Mouse (Mus musculus): ENCODE measurements around the gene Eif2ak4. TPM values are rescaled to one million over a fixed set of nuclear protein-coding genes. Genes with fewer than 3 reads are reported as not detected.

Gene Eif2ak4
- polyA plus RNA-seq, 1 experiment, result 4.0 TPM

GRCm38 (mm10) chr2:118371841-118372240, 16.6 kb upstream of the Eif2ak4 start:
- Histone ChIP-seq H3K4me3 (ENCODE audit: low read depth, low read length) (no peak overlapping the region), H3K4me1 (ENCODE audit: control insufficient read depth, insufficient read depth, insufficient read length, low read length) (peaks cover 15% of the 10 kb centered on the region), H3K27ac (ENCODE audit: insufficient read depth, low read depth, low read length) (no peak overlapping the region), H3K36me3 (ENCODE audit: control insufficient read depth, insufficient read depth, low read length) (no peaks in the 10 kb centered on the region), H3K27me3 (ENCODE audit: control insufficient read depth, insufficient read depth, low read length) (peaks cover 27% of the 10 kb centered on the region)
- no peak for TF ChIP-seq CTCF (IDR thresholded peaks at IDR 0.05; ENCODE audit: extremely low read depth, insufficient read length, insufficient replicate concordance, low read depth, low read length)
- no peak for TF ChIP-seq POLR2A (IDR thresholded peaks at IDR 0.05; ENCODE audit: low read depth, low read length)
- 38% methylated on average over 1 of the region's 1 CpGs for WGBS

- 7% methylated on average over 11 of the region's 11 CpGs for WGBS
- no peaks in the 10 kb centered on the region for H3K36me3 ChIP-seq (ENCODE audit: control insufficient read depth, insufficient read depth, low read length)
- TF ChIP-seq POLR2A (IDR thresholded peaks at IDR 0.05; ENCODE audit: low read depth, low read length) (no peak), CTCF (IDR thresholded peaks at IDR 0.05; ENCODE audit: extremely low read depth, insufficient read length, insufficient replicate concordance, low read depth, low read length) (no peak)
Measured at GRCm38 (mm10) chr2:118372561-118372900, 15.9 kb upstream of the Eif2ak4 start.

GRCm38 (mm10) chr2:118372901-118373571, 15.4 kb upstream of the Eif2ak4 start, which contains the start of gene Gpr176:
Gpr176 (minus strand) TSS chr2:118373419.
- Histone ChIP-seq H3K4me3 (ENCODE audit: low read depth, low read length) (peak within 1 kb of the TSS; percentile 53), H3K27ac (ENCODE audit: insufficient read depth, low read depth, low read length) (no peak within 1 kb of the TSS), H3K27me3 (ENCODE audit: control insufficient read depth, insufficient read depth, low read length) (peaks cover 27% of the 10 kb centered on the region), H3K4me1 (ENCODE audit: control insufficient read depth, insufficient read depth, insufficient read length, low read length) (peaks cover 15% of the 10 kb centered on the region), H3K36me3 (ENCODE audit: control insufficient read depth, insufficient read depth, low read length) (no peaks in the 10 kb centered on the region)
- TF ChIP-seq POLR2A (IDR thresholded peaks at IDR 0.05; ENCODE audit: low read depth, low read length) (no peak), CTCF (IDR thresholded peaks at IDR 0.05; ENCODE audit: extremely low read depth, insufficient read length, insufficient replicate concordance, low read depth, low read length) (no peak)
- WGBS, result under 1% methylated on average over 59 of the region's 59 CpGs

More at GRCm38 (mm10) chr2:118372561-118372900, 15.9 kb upstream of the Eif2ak4 start:
- peaks cover 27% of the 10 kb centered on the region for H3K27me3 ChIP-seq (ENCODE audit: control insufficient read depth, insufficient read depth, low read length)
- peaks cover 15% of the 10 kb centered on the region for H3K4me1 ChIP-seq (ENCODE audit: control insufficient read depth, insufficient read depth, insufficient read length, low read length)
- no peak overlapping the region for H3K27ac ChIP-seq (ENCODE audit: insufficient read depth, low read depth, low read length)
- peak overlapping the region; percentile 53 for H3K4me3 ChIP-seq (ENCODE audit: low read depth, low read length)

- 4% methylated on average over 43 of the region's 43 CpGs for WGBS
- no peak overlapping the region for H3K27ac ChIP-seq (ENCODE audit: insufficient read depth, low read depth, low read length)
- H3K4me1 ChIP-seq (ENCODE audit: control insufficient read depth, insufficient read depth, insufficient read length, low read length), result peaks cover 15% of the 10 kb centered on the region
- TF ChIP-seq CTCF (IDR thresholded peaks at IDR 0.05; ENCODE audit: extremely low read depth, insufficient read length, insufficient replicate concordance, low read depth, low read length) (no peak), POLR2A (IDR thresholded peaks at IDR 0.05; ENCODE audit: low read depth, low read length) (no peak)
- no peaks in the 10 kb centered on the region for H3K36me3 ChIP-seq (ENCODE audit: control insufficient read depth, insufficient read depth, low read length)
- peak overlapping the region; percentile 53 for H3K4me3 ChIP-seq (ENCODE audit: low read depth, low read length)
- H3K27me3 ChIP-seq (ENCODE audit: control insufficient read depth, insufficient read depth, low read length), result peaks cover 27% of the 10 kb centered on the region
Measured at GRCm38 (mm10) chr2:118373572-118374279, 14.7 kb upstream of the Eif2ak4 start.

GRCm38 (mm10) chr2:118375522-118375921, 12.9 kb upstream of the Eif2ak4 start:
- peaks cover 15% of the 10 kb centered on the region for H3K4me1 ChIP-seq (ENCODE audit: control insufficient read depth, insufficient read depth, insufficient read length, low read length)
- H3K27ac ChIP-seq (ENCODE audit: insufficient read depth, low read depth, low read length), result no peak overlapping the region
- TF ChIP-seq POLR2A (IDR thresholded peaks at IDR 0.05; ENCODE audit: low read depth, low read length) (no peak), CTCF (IDR thresholded peaks at IDR 0.05; ENCODE audit: extremely low read depth, insufficient read length, insufficient replicate concordance, low read depth, low read length) (no peak)
- 56% methylated on average over 1 of the region's 1 CpGs for WGBS
- H3K36me3 ChIP-seq (ENCODE audit: control insufficient read depth, insufficient read depth, low read length), result no peaks in the 10 kb centered on the region
- H3K4me3 ChIP-seq (ENCODE audit: low read depth, low read length), result no peak overlapping the region
- H3K27me3 ChIP-seq (ENCODE audit: control insufficient read depth, insufficient read depth, low read length), result peaks cover 21% of the 10 kb centered on the region

GRCm38 (mm10) chr2:118375931-118376330, 12.5 kb upstream of the Eif2ak4 start:
- TF ChIP-seq POLR2A (IDR thresholded peaks at IDR 0.05; ENCODE audit: low read depth, low read length), result no peak
- Histone ChIP-seq H3K27me3 (ENCODE audit: control insufficient read depth, insufficient read depth, low read length) (peaks cover 18% of the 10 kb centered on the region), H3K4me3 (ENCODE audit: low read depth, low read length) (no peak overlapping the region), H3K36me3 (ENCODE audit: control insufficient read depth, insufficient read depth, low read length) (no peaks in the 10 kb centered on the region), H3K4me1 (ENCODE audit: control insufficient read depth, insufficient read depth, insufficient read length, low read length) (peaks cover 15% of the 10 kb centered on the region), H3K27ac (ENCODE audit: insufficient read depth, low read depth, low read length) (no peak overlapping the region)

- TF ChIP-seq POLR2A (IDR thresholded peaks at IDR 0.05; ENCODE audit: low read depth, low read length) (no peak), CTCF (IDR thresholded peaks at IDR 0.05; ENCODE audit: extremely low read depth, insufficient read length, insufficient replicate concordance, low read depth, low read length) (no peak)
- WGBS, result 76% methylated on average over 1 of the region's 1 CpGs
- no peaks in the 10 kb centered on the region for H3K36me3 ChIP-seq (ENCODE audit: control insufficient read depth, insufficient read depth, low read length)
Measured at GRCm38 (mm10) chr2:118379756-118380155, 8.7 kb upstream of the Eif2ak4 start.

More at GRCm38 (mm10) chr2:118379756-118380155, 8.7 kb upstream of the Eif2ak4 start:
- Histone ChIP-seq H3K4me1 (ENCODE audit: control insufficient read depth, insufficient read depth, insufficient read length, low read length) (no peaks in the 10 kb centered on the region), H3K27ac (ENCODE audit: insufficient read depth, low read depth, low read length) (no peak overlapping the region), H3K27me3 (ENCODE audit: control insufficient read depth, insufficient read depth, low read length) (no peaks in the 10 kb centered on the region), H3K4me3 (ENCODE audit: low read depth, low read length) (no peak overlapping the region)

All from small intestine, adult 2 months (tissue).